Mouse (Mus musculus) embryo, embryonic 11.5 days (tissue): ENCODE measurements at regions not wholly inside any gene's neighbourhood (a gene's known extent, or its start where the extent isn't known, plus 50 kb on each side); places are given as distances from the start of the nearest gene placed in this dataset.

Experiments used
- DNase-seq: peaks from one replicate; pipeline ENCODE4 v3.0.0-alpha.2; 2012; ENCODE audit warnings: low read depth, low spot score

DNA sequence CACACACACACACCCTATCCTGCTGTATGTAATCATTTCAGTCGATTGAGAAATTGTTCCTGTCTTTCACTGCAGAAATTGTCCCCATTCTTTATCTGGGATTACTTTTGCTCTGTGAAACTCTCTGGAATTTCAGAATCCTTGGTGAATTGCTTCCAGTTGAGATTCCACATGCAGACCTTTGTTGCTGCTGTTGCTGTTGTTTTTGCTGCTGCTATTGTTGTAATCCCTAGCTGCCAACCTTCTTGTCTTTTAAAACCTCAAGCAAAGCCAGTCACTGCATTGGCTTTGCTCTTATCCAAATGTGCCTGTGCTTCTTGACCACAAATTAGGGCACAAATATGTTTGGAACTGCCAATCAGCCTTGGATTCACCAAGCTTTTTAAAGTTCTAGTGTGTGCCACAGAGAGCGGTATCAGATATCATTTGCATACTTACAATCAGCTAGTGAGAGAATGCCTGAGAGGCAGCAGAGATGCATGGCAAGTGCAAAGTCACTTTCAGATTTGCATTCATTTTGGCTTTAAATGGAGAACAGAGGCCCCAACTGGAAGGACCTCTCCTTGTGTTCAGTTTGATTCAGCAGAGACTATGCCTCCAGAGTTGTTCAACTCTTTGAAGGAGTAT, 1187.0 kb upstream of the Map3k7 start:
- DNase-seq = no peak

GRCm38 (mm10) chr4:30781649-30782048, 1182.2 kb upstream of the Map3k7 start:
- no peak for DNase-seq

DNA sequence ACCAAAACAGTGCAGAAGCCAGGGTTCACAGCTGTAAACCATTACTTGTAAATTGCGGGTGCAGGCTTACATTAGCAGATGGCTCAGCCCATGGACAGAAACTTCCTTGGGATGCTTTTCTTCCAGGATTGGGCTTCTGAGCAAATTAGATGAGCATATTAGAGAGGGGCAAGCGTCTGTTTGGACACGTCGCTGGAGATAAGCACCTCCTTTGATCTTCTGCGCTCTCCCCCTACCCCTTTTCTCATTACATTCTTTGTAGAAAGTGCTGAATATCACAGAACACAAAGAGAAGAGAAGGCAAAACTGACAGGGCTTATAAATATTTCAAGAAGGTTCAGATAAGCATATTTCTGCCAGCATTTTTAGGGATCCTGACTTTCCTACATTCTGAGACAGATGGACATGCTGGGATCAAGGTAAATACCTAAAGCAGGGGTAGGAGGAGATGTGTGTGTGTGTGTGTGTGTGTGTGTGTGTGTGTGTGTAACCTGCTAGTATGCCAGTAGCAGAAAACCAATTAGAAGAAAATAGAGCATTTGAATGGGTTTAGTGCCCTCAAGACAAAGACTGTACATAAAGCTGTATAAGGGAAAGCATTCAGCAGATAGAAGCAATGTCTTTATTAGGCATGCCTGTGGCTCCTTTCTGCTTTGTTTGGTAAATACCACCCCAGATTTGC, 1173.8 kb upstream of the Map3k7 start:
- DNase-seq = no peak

GRCm38 (mm10) chr4:30809798-30810197, 1154.1 kb upstream of the Map3k7 start:
- no peak for DNase-seq

DNA sequence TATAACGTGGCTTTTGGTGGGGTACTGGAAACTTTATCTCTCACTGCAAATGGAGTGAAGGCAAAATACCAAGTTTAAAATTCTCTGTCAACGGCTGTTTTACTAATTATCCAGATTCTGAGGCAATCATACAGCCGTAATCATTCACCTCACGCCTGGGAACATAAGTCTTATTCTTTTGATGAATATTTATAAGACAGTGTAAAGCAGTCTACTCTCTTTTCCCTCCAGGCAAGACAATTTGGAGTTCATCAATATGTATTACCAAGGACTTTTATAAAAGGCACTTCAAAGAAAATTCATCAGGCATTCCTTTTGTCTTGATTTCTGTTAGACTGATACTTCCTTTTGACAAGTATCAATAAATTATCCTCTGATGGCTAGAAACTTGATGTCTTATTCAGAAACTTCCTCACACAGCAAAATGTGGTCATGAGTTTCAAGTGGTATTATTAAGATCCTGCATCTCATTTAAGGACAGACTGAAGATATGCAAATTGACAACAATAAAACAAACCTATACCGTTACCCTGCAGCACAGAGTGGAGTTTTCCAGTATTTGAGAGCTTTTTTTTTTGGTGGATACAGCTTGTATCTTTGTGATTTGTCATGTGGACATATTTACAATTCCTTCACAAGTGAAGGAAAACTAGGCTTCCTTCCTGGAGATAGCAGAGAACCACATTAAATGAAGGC, 1108.4 kb upstream of the Map3k7 start:
- DNase-seq = no peak

GRCm38 (mm10) chr4:30904966-30905365, 1058.9 kb upstream of the Map3k7 start:
- DNase-seq = no peak

- DNase-seq = no peak
These were observed 1041.0 kb upstream of the Map3k7 start for GRCm38 (mm10) chr4:30922944-30923343.

GRCm38 (mm10) chr4:30932358-30932757, 1031.5 kb upstream of the Map3k7 start:
- DNase-seq = no peak

- no peak for DNase-seq
These were observed 1030.6 kb upstream of the Map3k7 start for GRCm38 (mm10) chr4:30933030-30933987.

- DNase-seq = no peak
These were observed 980.3 kb upstream of the Map3k7 start for GRCm38 (mm10) chr4:30983611-30984010.

- DNase-seq = no peak
These were observed 951.9 kb upstream of the Map3k7 start for GRCm38 (mm10) chr4:31012006-31012405.

GRCm38 (mm10) chr4:31052077-31052677, 911.7 kb upstream of the Map3k7 start:
- no peak for DNase-seq

- no peak for DNase-seq
These were observed 887.7 kb upstream of the Map3k7 start for GRCm38 (mm10) chr4:31076236-31076635.

GRCm38 (mm10) chr4:31121586-31121985, 842.3 kb upstream of the Map3k7 start:
- DNase-seq = no peak

- DNase-seq = no peak
These were observed 820.7 kb upstream of the Map3k7 start for GRCm38 (mm10) chr4:31143166-31143565.

- DNase-seq = no peak
These were observed 796.5 kb upstream of the Map3k7 start for GRCm38 (mm10) chr4:31167431-31167830.

- DNase-seq = no peak
These were observed 795.5 kb upstream of the Map3k7 start for GRCm38 (mm10) chr4:31168357-31168756.

GRCm38 (mm10) chr4:31171190-31171589, 792.7 kb upstream of the Map3k7 start:
- peak; percentile 24 for DNase-seq

DNA sequence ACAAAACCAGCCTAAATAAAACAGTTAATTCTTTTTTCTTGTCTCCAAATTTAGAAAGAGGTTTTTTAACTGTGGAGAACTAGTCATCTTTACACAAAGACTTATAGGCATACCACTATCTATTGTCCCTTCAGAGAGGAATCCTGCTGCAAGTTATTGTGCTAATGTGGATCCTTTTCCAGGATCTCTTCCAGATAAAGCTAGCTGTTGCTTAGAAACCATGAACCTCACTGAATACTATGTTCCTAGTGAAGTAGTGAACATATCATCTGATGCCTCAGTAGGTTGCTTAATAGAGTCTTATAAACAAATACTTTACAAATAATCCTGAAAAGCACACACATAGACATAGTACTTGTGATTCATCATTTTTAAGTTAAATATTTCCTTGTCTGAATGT, 766.0 kb upstream of the Map3k7 start:
- DNase-seq = no peak

DNA sequence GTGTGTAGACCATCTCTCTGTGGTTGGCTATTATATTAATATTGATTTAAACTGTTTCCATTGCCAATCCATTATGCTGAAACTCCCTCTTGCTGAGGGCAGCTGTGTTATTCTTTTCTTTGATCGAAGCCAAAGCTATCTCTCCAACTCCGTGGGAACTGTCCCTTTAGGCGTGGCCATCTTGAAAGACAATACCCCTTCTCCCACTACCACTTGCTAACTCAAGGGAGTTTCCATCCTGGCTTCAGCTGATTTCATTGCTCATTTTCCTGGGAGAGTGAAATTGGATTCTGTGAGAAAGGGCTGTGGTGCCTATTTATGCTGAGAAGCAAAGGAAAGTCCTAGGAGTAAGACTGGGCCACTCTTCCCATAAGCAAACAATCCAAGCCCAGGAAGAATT, 760.6 kb upstream of the Map3k7 start:
- no peak for DNase-seq

DNA sequence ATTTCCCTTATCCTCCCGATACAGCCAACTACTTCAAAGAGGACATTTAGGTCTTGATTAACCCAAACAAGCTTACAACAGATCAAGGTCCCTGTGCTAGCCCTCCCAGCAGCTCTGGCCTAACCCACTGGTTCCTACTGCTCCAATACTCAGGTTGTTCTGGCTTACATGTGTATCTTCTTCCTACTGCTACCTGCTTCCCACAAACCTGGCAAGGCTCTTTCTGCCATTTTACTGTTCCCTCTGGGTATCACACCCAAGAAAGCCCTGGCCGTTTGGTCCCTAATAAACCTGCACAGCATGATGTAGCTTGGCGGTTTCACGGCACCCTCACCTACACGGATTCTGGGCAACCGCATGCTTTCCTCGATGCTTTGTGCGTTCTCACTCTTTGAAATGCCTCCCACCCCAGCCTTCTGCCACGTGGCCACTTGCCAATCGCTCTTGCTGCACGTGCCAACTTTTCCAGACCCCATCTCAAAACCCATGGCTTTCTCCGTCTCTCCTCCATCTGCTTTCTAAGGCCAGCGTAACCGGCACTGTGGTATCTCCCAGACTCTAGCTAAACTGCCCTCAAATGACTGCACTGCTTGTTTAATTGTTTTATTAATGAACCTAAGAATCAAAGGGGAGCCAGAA, 758.4 kb upstream of the Map3k7 start:
- DNase-seq = no peak
